Mouse (Mus musculus) megakaryocyte, embryonic 14.5 days (primary cell): ENCODE measurements around the gene Erp44.

Experiments
- FLI1 ChIP-seq: IDR thresholded peaks from 2 replicates; pipeline ENCODE4 v1.6.1; 2012; ENCODE audit warnings: low read length, inconsistent platforms, mixed read lengths
- GATA1 ChIP-seq: IDR thresholded peaks from 3 replicates; pipeline ENCODE4 v1.6.1; 2012; ENCODE audit warnings: mixed read lengths, low read length, inconsistent platforms, borderline replicate concordance

DNA sequence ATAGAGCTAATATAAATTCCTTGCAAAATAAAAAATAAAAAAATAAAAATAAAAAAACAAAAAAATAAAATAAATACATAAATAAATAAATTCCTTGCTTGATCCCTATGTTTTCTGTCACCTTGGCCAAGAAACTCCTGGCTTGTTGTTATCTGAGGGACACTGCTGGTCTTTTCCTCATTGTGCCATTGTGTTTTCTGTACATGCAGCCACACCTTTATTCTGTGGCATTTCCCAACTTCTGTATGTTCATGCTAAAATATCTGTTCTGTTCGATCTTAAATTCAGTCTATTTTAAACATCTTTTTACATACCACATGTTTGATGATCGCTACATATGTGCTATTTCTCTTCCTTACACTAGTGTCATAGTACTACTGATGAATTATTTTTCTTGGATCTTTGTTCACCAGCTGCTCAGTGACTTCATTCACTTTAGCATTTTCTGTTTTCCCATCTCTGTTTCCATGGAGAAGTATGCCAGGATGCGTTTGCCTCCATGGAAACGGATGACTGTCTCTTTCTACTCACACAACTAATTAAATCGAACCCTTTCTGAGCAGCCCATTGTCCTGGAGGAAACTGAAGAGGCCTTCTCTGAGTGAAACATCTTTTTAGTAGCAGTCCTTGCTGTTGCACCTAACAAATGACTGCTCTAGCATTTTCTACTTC, 7.9 kb upstream of the Erp44 start:
- TF ChIP-seq FLI1 (no peak), GATA1 (no peak)
